Mouse (Mus musculus): ENCODE results near the gene Abraxas1. TPM values are rescaled to one million over a fixed set of nuclear protein-coding genes. Genes with fewer than 3 reads are reported as not detected.

Gene Abraxas1
- polyA plus RNA-seq, 1 experiment from 2014 or later, result 16.2 TPM

DNA sequence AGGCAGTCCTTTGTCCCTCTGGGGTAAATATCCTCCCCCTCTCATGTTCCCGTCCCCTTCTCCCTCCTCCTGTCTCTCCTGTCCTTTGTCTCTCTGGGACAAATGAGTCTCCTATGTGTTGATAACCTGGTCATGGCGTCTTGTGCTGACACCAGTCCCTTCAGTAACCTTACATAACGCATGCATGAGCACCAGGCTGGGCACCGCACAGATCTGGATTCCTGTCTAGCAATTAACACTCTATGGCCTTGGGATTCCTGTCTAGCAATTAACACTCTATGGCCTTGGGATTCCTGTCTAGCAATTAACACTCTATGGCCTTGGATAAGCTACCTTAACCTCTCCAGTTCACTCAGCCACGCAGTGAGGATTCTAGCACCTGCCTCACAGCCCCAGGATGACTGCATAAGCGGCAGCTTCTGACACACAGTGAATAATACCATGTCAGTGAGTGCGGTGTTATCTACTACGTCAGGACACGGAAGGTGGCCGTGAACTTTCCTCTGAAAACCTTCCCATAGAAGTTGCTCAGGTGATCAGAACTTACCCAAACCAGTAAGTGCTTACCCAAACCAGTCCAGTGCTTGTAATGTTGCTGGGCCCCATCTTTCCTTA, 60.6 kb downstream of the Abraxas1 start:
- no peak overlapping the region for H3K27ac ChIP-seq
- no peaks in the 10 kb centered on the region for H3K27me3 ChIP-seq
- no peak overlapping the region for H3K4me3 ChIP-seq
- H3K4me2 ChIP-seq, result no peak overlapping the region
- 83% methylated on average over 10 of the region's 10 CpGs for WGBS
- no peak for ATAC-seq (ENCODE audit: low FRiP score)
- H3K9me3 ChIP-seq, result no peaks in the 10 kb centered on the region
- peaks cover 43% of the 10 kb centered on the region for H3K36me3 ChIP-seq
- H3K4me1 ChIP-seq (replicated peaks), result no peaks in the 10 kb centered on the region
- H3K9ac ChIP-seq, result no peak overlapping the region

DNA sequence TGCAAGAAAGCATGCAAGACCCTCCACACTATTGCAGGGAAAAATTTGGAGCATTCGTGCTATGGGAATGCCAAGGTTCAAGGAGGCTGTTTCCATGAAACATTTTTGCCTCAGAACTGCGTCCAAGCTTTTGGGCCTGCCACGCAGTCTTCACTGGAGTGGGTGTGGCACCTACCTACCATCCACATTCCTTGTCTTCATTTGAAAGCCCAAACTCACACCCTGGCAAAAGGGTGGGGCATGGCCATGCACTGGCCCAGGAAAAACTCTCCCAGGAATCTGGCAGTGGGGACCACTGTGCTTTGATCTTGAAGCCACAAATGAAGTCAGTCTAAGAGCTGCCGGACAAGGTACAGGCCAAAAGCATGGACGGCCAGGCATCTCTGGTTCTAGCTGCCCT, 62.6 kb downstream of the Abraxas1 start:
- Histone ChIP-seq H3K4me2 (no peak overlapping the region), H3K27ac (no peak overlapping the region), H3K4me1 (replicated peaks) (peaks cover 5% of the 10 kb centered on the region), H3K9ac (no peak overlapping the region), H3K36me3 (peaks cover 23% of the 10 kb centered on the region), H3K4me3 (no peak overlapping the region), H3K9me3 (no peaks in the 10 kb centered on the region), H3K27me3 (no peaks in the 10 kb centered on the region)
- ATAC-seq (ENCODE audit: low FRiP score), result no peak
- 96% methylated on average over 5 of the region's 5 CpGs for WGBS

Other genes with a start within 250 kb of the Abraxas1 start
- 0.93 and 1.0 TPM in 2 replicates for gene Plac8, start 248.7 kb downstream of the Abraxas1 start, polyA plus RNA-seq (2015; fragmentation: Nextera tagmentation; extraction: Ambion mirVana)
- 43.6 and 46.6 TPM in 2 replicates for gene Coq2, start 145.8 kb downstream of the Abraxas1 start, polyA plus RNA-seq (2015; fragmentation: Nextera tagmentation; extraction: Ambion mirVana)
- 0.74 and 0.87 TPM in 2 replicates for gene Hpse, start 101.2 kb downstream of the Abraxas1 start, polyA plus RNA-seq (2015; fragmentation: Nextera tagmentation; extraction: Ambion mirVana)
- gene Helq, start 22.4 kb downstream of the Abraxas1 start, polyA plus RNA-seq (2015; fragmentation: Nextera tagmentation; extraction: Ambion mirVana), result 18.6 and 21.1 TPM in 2 replicates
- gene Mrps18c, start 22.3 kb downstream of the Abraxas1 start, polyA plus RNA-seq (2015; fragmentation: Nextera tagmentation; extraction: Ambion mirVana), result 171 and 184 TPM in 2 replicates
- gene Gpat3, start 24.7 kb upstream of the Abraxas1 start, polyA plus RNA-seq (2015; fragmentation: Nextera tagmentation; extraction: Ambion mirVana), result 1.00 and 1.5 TPM in 2 replicates